Mouse (Mus musculus): ENCODE measurements at regions not wholly inside any gene's neighbourhood (a gene's known extent, or its start where the extent isn't known, plus 50 kb on each side); places are given as distances from the start of the nearest gene placed in this dataset.

DNA sequence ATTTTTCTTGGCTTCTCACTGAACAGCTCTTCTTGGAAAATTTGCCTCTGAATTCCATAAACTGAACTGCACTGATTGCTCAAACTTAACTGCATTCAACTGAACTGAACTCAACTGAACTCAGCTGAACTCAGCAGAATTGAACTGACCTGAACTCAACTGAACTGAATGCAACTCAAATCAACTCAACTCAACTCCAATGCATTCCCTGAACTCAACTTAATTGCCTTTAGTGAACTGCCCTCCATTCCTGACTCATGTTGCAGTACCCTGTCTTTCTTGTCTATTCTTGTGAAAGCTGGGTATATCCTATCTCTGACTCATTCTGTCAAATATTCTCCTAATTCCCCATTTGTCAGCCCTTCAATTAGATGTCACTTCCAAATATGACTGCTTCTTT, 58.0 kb upstream of the Fam84a start:
- TF ChIP-seq CTCF (IDR thresholded peaks at IDR 0.05; ENCODE audit: borderline replicate concordance, extremely low read depth, insufficient read depth, insufficient read length), result no peak
- TF ChIP-seq POLR2A (IDR thresholded peaks at IDR 0.05; ENCODE audit: borderline replicate concordance, extremely low read depth, insufficient read depth, insufficient read length, poor library complexity, severe bottlenecking), result no peak
